Comparison of ENCODE assay signal across 9 mouse cellular contexts in the genomic region with DNA sequence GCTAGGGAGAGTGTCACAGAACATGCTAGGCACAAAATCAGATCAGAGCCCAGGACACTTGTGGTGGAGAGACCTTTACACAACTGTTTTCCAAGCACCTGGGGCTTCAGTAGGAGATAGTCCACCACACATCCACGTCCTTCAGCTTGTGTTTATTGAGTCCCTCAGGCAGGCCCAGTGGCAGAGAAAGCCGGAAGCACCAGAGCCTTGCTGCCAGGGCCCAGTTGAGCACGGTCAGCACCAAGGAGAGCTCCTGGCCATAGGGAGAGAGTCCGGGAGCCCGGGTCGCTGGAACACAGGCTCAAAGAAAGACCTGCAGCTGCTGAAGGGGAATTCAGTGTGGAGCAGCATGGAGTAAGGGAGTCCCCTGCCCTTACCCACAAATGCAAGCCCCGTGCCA. TPM values are rescaled to one million over a fixed set of nuclear protein-coding genes. Genes with fewer than 3 reads are reported as not detected.
DNase-seq lines count a peak whose midpoint lies in the region; ATAC-seq lines count a peak whose summit lies in the region.
"Had no signal": no experiment of that assay in that cellular context is flagged by ENCODE, and none has a peak within 500 bp of the region (broad histone marks: within the 10 kb centered on the region; RNA-seq: fewer than 3 reads in every experiment).

No protein-coding gene starts in this region.

- WGBS in liver, embryonic 12.5 days (ENCODE audit: insufficient replicate concordance): 9% methylated on average over 7 of the region's 7 CpGs

- no peak overlapping the region for H3K9ac ChIP-seq in liver, embryonic 12.5 days
- H3K9ac ChIP-seq: midbrain, embryonic 13.5 days had no signal

- H3K4me2 ChIP-seq in liver, embryonic 12.5 days: no peak overlapping the region
- H3K4me2 ChIP-seq: midbrain, embryonic 13.5 days had no signal

- DNase-seq in liver (peak; percentile 61), adipocyte (ENCODE audit: low spot score) (peak; percentile 70)
- peak; percentile 67 for DNase-seq in embryo, embryonic 9.5 days (ENCODE audit: extremely low spot score)
- DNase-seq in spleen, postnatal 14 days (ENCODE audit: low spot score in 2 of 2): no peak
- DNase-seq in right cerebral cortex, postnatal 4 days: no peak

- H3K4me3 ChIP-seq in liver, embryonic 12.5 days: no peak overlapping the region
- H3K4me3 ChIP-seq: midbrain, embryonic 13.5 days had no signal

- peaks cover 19% of the 10 kb centered on the region for H3K27me3 ChIP-seq in liver, embryonic 12.5 days (replicated peaks)

- ATAC-seq in liver, embryonic 12.5 days: no peak
- 0 out of 2 replicates have a peak, but pooled peaks have one; percentile 46 for ATAC-seq in megakaryocyte progenitor cell, adult 5-6 weeks (replicated peaks; ENCODE audit: poor library complexity)
- ATAC-seq: intestine, postnatal 0 days; midbrain, embryonic 13.5 days had no signal

- H3K4me1 ChIP-seq in liver, embryonic 12.5 days: no peaks in the 10 kb centered on the region

- H3K36me3 ChIP-seq in liver, embryonic 12.5 days: no peaks in the 10 kb centered on the region
- H3K36me3 ChIP-seq: midbrain, embryonic 13.5 days had no signal

- H3K9me3 ChIP-seq in liver, embryonic 12.5 days (replicated peaks): no peaks in the 10 kb centered on the region
- H3K9me3 ChIP-seq: midbrain, embryonic 13.5 days had no signal

- H3K27ac ChIP-seq in liver, embryonic 12.5 days: no peak overlapping the region
- H3K27ac ChIP-seq: midbrain, embryonic 13.5 days had no signal

RNA-seq across cellular contexts. Expression of a gene that starts 15.8 kb away (rescaled TPM):
- 0.10 TPM in 1 of 2 replicates, not detected in the other for polyA plus RNA-seq in liver, embryonic 12.5 days (2016; fragmentation: Nextera tagmentation; extraction: Ambion mirVana)
- not detected in 2 replicates for total RNA-seq in megakaryocyte progenitor cell, adult 5-6 weeks (2015)
- total RNA-seq in megakaryocyte progenitor cell, adult 5-6 weeks (2017): not detected in 2 replicates
- polyA plus RNA-seq: intestine, postnatal 0 days had no signal

RNA-seq across cellular contexts. Expression of a gene that starts 33.2 kb away (rescaled TPM):
- polyA plus RNA-seq in liver, embryonic 12.5 days (2016; fragmentation: Nextera tagmentation; extraction: Ambion mirVana): 2.1 and 2.5 TPM in 2 replicates
- total RNA-seq in megakaryocyte progenitor cell, adult 5-6 weeks (2015): not detected in 2 replicates
- not detected in 2 replicates for total RNA-seq in megakaryocyte progenitor cell, adult 5-6 weeks (2017)

Comparison
In these comparisons a context has a peak if more than half of its experiments do, and no peak if none do; other contexts are left out.
1. DNase-seq: peak in liver (single experiment), adipocyte (single experiment) and embryo, embryonic 9.5 days (single experiment); none in spleen, postnatal 14 days (0 of 2) and right cerebral cortex, postnatal 4 days (single experiment).